Mouse (Mus musculus) pancreas, adult 10 weeks (tissue): ENCODE results near the gene Rev3l. TPM values are rescaled to one million over a fixed set of nuclear protein-coding genes. Genes with fewer than 3 reads are reported as not detected.

Source experiments
- polyA plus RNA-seq: library from polyadenylated mRNA; stranded (reverse); fragments of 350-450 nt; fragmentation: Illumina TruSeq; extraction: RNeasy Lipid Tissue Mini Kit (QIAGEN cat#74804); gene quantifications from one replicate; pipeline ENCODE4 v1.2.3, GENCODE M21; 2015; ENCODE audit warnings: low read depth, low replicate concordance; ENCODE audit not compliant: insufficient read depth

Rev3l gene
- 6.8 TPM for polyA plus RNA-seq

DNA sequence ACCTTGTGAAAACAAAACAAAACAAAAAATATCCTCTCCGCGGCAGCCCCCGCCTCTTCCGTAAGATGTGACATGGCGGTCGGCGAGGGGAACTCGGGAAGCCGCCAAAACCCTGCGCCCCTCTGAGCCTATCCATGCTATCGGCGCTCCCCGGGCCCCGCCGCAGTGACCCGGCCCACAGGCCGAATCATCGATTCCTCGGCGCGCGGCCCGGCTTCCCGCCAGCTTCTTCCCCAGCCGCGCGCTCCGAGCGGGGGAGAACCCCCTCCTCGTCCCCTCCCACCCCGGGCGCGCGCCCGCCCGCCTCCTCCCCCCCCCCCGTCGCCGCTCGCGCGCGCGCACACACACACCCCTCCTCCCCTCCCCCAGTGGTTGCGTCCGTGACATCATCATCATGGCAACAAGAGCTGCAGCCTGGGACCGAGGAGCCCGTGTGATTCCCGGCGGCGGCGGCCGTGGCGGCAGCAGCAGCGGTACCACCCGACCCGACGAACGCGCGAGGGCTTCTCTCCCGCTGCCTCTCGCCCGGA is at the start of gene Rev3l:
TSS of gene Rev3l (plus strand) at position 383 of the 530 bp plus-strand sequence.

DNA sequence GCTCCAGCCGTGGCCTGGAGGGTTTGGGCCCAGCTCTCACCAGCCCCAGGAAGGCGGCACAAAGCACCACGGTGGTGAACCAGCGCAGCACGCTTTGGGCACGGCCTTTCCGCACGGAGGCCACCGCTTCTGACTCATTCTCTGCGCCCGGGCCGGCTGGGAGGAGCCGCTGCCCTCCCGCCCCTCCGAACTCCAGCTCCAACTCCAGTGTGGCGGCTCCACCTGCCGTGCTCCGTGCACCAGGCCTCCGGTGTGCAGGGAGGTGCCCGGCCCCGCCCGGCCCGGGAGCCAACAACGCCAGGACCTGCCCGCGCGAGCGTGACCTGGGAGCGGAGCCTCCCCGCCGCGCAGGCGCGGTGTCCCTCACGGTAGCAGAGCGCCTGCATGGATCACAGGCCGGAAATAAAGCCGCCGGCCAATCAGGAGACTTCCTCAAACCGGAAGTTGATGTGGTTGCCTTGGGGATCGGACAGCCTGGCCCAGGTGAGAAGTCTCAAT is 167.0 kb downstream of the Rev3l start, which contains the start of gene Mfsd4b4:
TSS of gene Mfsd4b4 (minus strand) at position 365 of the 498 bp plus-strand sequence.

Other genes with a start within 250 kb of the Rev3l start
- gene Traf3ip2, start 119.2 kb upstream of the Rev3l start, polyA plus RNA-seq = 11.7 TPM
- 1.3 TPM for gene Mfsd4b4, start 167.1 kb downstream of the Rev3l start, polyA plus RNA-seq
- gene Mfsd4b2, start 194.8 kb downstream of the Rev3l start, polyA plus RNA-seq = not detected
- not detected for gene Mfsd4b3, start 228.0 kb downstream of the Rev3l start, polyA plus RNA-seq